Mouse (Mus musculus): ENCODE data around the gene Pygo2. TPM values are rescaled to one million over a fixed set of nuclear protein-coding genes. Genes with fewer than 3 reads are reported as not detected.

Gene Pygo2
- total RNA-seq, 2 experiments from 2014 or later, result 9.5 to 10.1 TPM

DNA sequence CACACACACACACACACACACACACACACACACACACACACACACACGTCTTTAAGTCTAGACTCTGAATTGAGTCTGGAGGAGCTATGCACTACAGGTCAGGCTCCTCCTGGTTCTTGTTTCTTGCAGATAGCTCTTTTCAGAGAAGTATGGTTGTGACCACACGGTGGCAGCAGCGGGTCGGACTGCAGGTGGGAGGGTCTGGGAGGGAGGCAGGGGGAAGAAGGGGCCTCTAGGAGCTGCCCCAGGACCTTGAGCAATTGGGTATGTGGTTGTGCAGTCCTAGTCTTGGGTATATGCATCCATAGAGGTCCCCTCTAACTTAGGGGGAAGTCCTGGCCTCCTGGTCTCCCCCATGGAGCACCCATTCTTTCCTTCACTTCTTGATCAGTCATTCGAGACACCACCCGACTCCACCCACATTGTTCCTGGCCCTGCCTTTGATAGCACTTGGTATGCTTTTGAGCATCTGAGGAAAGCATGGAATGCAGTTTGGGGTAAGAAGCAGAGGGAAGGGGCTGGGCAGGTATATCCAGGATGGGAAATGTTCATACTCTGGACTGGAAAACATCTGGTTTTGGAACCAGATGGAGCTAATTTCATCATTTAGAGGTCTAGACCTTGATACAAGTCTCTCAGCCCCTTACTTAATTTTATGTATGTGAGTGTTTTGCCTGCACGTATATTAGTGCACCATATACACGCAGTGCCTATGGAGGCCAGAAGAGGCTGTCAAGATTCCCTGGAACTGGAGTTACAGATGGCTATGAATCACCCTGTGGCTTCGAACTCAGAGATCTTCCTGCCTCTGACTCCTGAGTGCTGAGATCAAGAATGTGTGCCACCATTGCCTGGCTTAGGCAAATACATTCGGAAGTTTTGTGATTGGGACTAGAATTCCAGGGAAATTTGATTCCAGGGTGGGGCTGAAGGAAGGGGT is 27.0 kb downstream of the Pygo2 start:
- peak; percentile 80 for DNase-seq
- peak; percentile 70 for TF ChIP-seq CTCF (IDR thresholded peaks at IDR 0.05)
- intact Hi-C loops (cut with DNase I), result no loop called here
- Histone ChIP-seq H3K4me3 (no peak overlapping the region), H3K27ac (no peak overlapping the region)

DNA sequence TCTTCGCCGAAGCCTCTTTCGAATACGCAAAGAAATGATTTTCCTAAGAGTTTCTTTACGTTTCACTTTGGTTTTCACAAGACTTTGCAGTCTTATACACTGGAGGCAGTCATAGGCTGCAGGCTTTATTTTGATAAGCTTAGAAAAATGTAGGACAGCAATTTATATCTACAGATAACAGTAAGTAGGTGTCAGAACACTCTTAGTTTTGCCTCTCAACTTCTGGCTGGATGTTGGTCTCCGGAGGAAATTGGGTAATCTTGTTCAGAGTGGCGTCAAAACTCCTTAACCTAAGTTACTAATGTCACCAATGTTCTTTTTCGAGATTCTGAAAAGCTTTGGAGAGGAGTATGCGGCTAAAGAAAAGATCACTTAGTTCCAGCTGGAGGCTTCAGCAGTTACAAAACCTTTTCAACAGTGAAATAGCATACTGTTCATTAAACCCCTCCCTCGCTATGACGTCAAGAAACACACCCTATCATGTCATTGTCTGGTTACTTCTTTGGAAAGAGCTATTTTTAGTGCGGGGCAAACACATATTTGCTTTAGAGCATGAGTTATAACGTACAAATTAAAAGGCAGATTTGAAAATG is 28.5 kb downstream of the Pygo2 start:
- peak overlapping the region; percentile 89 for H3K27ac ChIP-seq
- no peak for TF ChIP-seq CTCF (IDR thresholded peaks at IDR 0.05)
- DNase-seq, result no peak
- intact Hi-C loops (cut with DNase I), result no loop called here
- peak overlapping the region; percentile 91 for H3K4me3 ChIP-seq

DNA sequence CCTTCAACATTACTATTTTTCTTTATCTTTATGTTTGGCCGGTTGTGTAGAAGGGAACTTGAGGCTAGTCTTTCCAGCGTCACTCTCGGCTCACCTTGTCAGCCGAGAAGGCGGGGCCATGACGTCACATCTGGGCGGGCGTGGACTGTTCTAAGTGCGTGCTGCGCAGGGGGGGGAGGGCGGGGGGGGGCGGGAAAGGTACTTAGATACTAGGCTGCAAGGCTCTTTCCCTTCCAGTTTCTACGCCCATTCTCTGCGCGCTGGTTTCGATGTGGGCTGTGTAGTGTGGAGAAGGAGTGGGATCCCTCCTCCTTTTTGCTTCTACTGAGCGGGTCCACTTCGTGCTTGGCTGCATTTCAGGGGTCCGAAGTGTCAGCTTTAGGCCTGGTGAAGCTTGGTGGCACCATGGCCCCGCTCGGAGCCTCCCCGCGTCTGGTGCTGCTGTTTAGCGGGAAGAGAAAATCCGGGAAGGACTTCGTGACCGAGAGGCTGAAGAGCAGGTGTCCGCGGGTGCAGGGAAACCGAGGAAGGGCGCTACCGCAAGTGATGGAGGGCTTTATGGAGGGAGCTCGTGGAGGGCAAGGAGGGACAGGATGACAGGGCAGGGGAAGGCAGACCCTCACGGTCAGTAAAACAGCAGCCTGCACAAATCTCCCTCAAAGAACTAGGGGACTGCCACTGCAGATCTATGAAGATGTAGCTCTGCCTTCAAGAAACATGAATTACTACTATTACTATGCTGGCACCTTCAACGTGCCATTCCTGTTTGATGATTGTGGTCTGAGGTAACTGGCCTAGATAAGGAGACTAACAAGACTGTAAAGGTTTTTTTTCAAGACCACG is 29.2 kb downstream of the Pygo2 start:
- DNase-seq, result peak; percentile 96
- H3K27ac ChIP-seq, result peak overlapping the region; percentile 89
- no peak for TF ChIP-seq CTCF (IDR thresholded peaks at IDR 0.05)
- intact Hi-C loops (cut with DNase I), result no loop called here
- peak overlapping the region; percentile 91 for H3K4me3 ChIP-seq

DNA sequence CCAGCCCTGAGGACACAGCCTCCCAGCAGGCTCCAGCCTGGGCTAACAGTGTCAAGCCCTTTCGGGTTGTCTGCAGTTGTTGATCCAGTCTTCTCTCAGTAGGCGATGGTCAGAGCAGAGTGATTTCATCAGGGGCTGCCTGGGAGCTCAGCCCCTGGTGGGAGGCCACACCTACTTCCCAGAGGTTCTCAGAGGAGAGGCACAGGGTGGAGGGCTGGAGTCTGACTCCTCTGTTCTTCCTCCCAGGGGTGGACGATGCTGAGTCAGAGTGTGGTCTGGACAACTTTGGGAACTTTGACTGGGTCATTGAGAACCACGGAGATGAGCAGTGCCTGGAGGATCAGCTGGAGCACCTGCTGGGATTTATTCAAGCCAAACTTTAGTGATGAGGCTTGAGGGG is 38.3 kb downstream of the Pygo2 start:
- intact Hi-C loops (cut with DNase I), result no loop called here
- no peak for DNase-seq

DNA sequence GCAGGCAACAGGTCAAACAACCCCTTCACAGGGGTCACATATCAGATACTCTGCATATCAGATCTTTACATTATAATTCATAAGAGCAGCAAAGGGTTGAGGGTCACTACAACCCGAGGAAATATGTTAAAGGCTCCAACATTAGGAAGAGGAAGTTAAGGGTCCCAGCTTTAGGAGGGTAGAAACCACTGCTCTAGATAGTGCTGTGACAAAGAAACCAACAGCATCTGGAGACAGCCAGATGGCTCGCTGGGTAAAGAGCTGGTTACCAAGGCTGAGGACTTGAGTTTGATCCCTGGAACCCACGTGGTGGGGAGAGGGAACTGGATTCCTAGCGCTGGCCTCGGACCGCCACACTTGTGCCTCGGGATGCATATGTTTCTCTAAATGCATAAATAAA is 42.3 kb downstream of the Pygo2 start:
- Histone ChIP-seq H3K4me3 (no peak overlapping the region), H3K27ac (no peak overlapping the region)
- DNase-seq, result no peak
- intact Hi-C loops (cut with DNase I), result no loop called here
- no peak for TF ChIP-seq CTCF (IDR thresholded peaks at IDR 0.05)

More for the DNA sequence above, 38.3 kb downstream of the Pygo2 start:
- Histone ChIP-seq H3K27ac (0 out of 2 replicates have a peak overlapping the region, but pooled peaks have one; percentile 12), H3K4me3 (no peak overlapping the region)
- TF ChIP-seq CTCF (IDR thresholded peaks at IDR 0.05), result no peak

DNA sequence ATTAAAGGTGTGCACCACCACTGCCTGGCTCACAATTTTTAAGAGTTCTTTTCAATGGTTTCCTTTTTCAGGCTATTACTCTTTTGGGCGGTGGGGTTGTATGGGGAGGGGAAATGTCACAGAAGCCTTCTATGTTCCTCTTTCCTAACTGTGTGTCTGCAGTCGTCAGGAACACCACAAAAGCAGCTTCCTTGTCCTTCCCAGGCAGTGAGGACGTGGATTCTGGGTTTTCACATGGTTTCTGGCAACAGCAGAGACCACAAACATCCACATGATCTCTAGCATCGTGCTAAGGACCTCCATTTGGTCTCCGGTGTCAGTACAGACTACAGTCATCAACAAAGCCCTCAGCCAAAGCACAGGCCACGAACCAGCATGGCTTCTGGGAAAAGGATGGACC is 43.8 kb downstream of the Pygo2 start:
- no peak for DNase-seq
- no peak overlapping the region for H3K27ac ChIP-seq
- TF ChIP-seq CTCF (IDR thresholded peaks at IDR 0.05), result no peak
- H3K4me3 ChIP-seq, result no peak overlapping the region
- intact Hi-C loops (cut with DNase I), result no loop called here

DNA sequence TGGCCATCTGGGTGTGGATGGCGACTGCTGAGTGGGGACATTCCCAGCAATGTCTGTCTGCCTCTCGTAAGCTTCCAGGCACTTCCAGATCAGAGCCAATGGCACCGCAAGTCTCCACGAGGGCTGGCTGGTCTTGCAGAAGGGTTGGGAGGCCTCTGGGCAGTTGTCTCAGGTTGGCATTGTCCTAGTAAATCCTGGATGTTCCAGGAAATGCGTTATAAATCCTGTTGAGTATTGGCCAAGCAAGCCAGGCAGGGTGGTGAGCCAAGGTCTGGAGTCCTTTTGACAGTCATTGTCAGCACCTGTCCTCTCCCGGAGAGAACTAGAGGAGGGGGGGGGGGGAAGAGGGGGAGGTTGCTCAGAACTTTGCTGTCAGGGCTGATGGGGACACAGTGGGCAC is 49.0 kb downstream of the Pygo2 start:
- no peak for TF ChIP-seq CTCF (IDR thresholded peaks at IDR 0.05)
- Histone ChIP-seq H3K4me3 (no peak overlapping the region), H3K27ac (no peak overlapping the region)
- intact Hi-C loops (cut with DNase I), result no loop called here
- no peak for DNase-seq

DNA sequence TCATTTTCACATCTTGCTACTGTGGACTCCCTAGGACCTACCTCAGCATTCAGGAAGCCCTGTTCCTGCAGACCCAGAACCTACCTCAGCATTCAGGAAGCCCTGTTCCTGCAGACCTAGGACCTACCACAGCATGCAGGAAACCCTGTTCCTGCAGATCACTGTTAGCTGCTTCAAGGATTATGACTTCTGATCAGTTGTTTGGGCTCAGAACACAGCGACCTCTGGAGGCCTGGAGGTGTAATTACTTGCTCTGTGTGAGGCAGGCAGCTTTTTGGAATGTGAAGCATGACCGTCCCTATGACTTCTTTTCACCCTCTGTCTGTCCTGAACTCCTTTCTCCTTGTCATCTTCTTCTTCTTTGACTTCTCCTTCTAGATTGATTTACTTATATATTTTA is 51.5 kb downstream of the Pygo2 start:
- intact Hi-C loops (cut with DNase I), result no loop called here
- peak; percentile 20 for DNase-seq
- peak; percentile 61 for TF ChIP-seq CTCF (IDR thresholded peaks at IDR 0.05)
- no peak overlapping the region for H3K4me3 ChIP-seq
- H3K27ac ChIP-seq, result no peak overlapping the region

DNA sequence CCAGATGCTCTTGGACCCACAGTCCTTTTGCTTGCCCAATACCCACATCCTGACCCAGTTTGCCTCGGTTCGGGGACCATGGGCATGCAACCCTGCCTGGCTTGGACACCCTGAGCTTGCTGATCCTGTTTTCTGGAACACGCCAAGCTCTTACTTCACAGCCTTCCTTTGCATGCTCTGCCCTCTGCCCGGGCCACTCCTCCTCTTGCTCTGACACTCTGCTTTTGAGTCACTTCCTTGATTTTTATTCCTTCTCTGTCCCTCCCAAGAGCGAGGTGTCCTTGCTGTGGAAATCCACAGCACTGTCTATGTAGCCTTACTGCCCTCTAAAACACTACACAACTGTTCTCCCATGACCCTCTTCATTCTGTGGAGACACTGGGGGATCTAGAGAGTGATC is 52.2 kb downstream of the Pygo2 start:
- H3K4me3 ChIP-seq, result no peak overlapping the region
- DNase-seq, result peak; percentile 16
- intact Hi-C loops (cut with DNase I), result no loop called here
- no peak for TF ChIP-seq CTCF (IDR thresholded peaks at IDR 0.05)
- no peak overlapping the region for H3K27ac ChIP-seq

Other genes starting within 250 kb of the Pygo2 start
- 10 to 100 TPM; 15.8 to 17.2 TPM for gene Fam189b, start 247.1 kb upstream of the Pygo2 start, total RNA-seq (2021)
- gene Gba, start 227.3 kb upstream of the Pygo2 start, total RNA-seq (2021), result 10 to 100 TPM; 17.4 to 19.7 TPM
- gene Thbs3, start 215.0 kb upstream of the Pygo2 start, total RNA-seq (2021), result 10 to 100 TPM in 1 of 2 experiments, 1 to 10 TPM in 1; 6.4 to 10.2 TPM
- gene Mtx1, start 203.1 kb upstream of the Pygo2 start, total RNA-seq (2021), result 10 to 100 TPM; 40.7 to 51.4 TPM
- under 1 TPM; 0.13 to 0.22 TPM for gene Muc1, start 201.2 kb upstream of the Pygo2 start, total RNA-seq (2021)
- gene Krtcap2, start 184.2 kb upstream of the Pygo2 start, total RNA-seq (2021), result 10 to 100 TPM; 62.9 to 79.7 TPM
- under 1 TPM; 0.18 to 0.50 TPM for gene Trim46, start 183.9 kb upstream of the Pygo2 start, total RNA-seq (2021)
- 10 to 100 TPM; 16.4 to 26.9 TPM for gene Dpm3, start 170.9 kb upstream of the Pygo2 start, total RNA-seq (2021)
- 1 to 10 TPM; 8.9 to 9.7 TPM for gene Slc50a1, start 159.6 kb upstream of the Pygo2 start, total RNA-seq (2021)
- gene Efna1, start 149.1 kb upstream of the Pygo2 start, total RNA-seq (2021), result 10 to 100 TPM in 1 of 2 experiments, 1 to 10 TPM in 1; 7.9 to 13.1 TPM
- gene Efna3, start 107.2 kb upstream of the Pygo2 start, total RNA-seq (2021), result not detected
- under 1 TPM; 0.15 to 0.20 TPM for gene Efna4, start 92.2 kb upstream of the Pygo2 start, total RNA-seq (2021)
- 10 to 100 TPM; 21.7 to 30.5 TPM for gene Adam15, start 80.2 kb upstream of the Pygo2 start, total RNA-seq (2021)
- not detected for gene Dcst2, start 68.2 kb upstream of the Pygo2 start, total RNA-seq (2021)
- not detected for gene Dcst1, start 65.0 kb upstream of the Pygo2 start, total RNA-seq (2021)
- gene Zbtb7b, start 35.4 kb upstream of the Pygo2 start, total RNA-seq (2021), result 10 to 100 TPM; 22.8 to 33.3 TPM
- gene Lenep, start 27.4 kb upstream of the Pygo2 start, total RNA-seq (2021), result 1 to 10 TPM in 1 of 2 experiments, under 1 TPM in 1; 0.41 to 2.1 TPM
- 10 to 100 TPM; 40.8 to 56.4 TPM for gene Flad1, start 18.3 kb upstream of the Pygo2 start, total RNA-seq (2021)
- gene Cks1b, start 11.8 kb upstream of the Pygo2 start, total RNA-seq (2021), result 1 to 10 TPM; 1.8 to 2.5 TPM
- gene Shc1, start 11.8 kb upstream of the Pygo2 start, total RNA-seq (2021), result 10 to 100 TPM; 15.0 to 17.2 TPM
- 100 to 1,000 TPM; 202 to 227 TPM for gene Pbxip1, start 6.5 kb downstream of the Pygo2 start, total RNA-seq (2021)
- 10 to 100 TPM in 1 of 2 experiments, 1 to 10 TPM in 1; 6.3 to 11.1 TPM for gene Pmvk, start 24.3 kb downstream of the Pygo2 start, total RNA-seq (2021)
- gene Kcnn3, start 90.0 kb downstream of the Pygo2 start, total RNA-seq (2021), result 1 to 10 TPM; 1.4 to 4.1 TPM

Data from gastrocnemius, adult 2 months (tissue).